Mouse (Mus musculus) bone marrow, adult 2 months (tissue): ENCODE measurements around the gene Tcaf2.

Experiments
- CTCF ChIP-seq: fragments of 200-500 bp; IDR thresholded peaks from 2 replicates; pipeline ENCODE4 v1.5.1; 2011; ENCODE audit warnings: low read length, control low read depth; ENCODE audit not compliant: control insufficient read depth, insufficient read depth
- POLR2A ChIP-seq: fragments of 200-500 bp; IDR thresholded peaks from 2 replicates; pipeline ENCODE4 v1.6.1; 2011; ENCODE audit warnings: low read depth, mild to moderate bottlenecking, control low read depth, low read length, borderline replicate concordance; ENCODE audit not compliant: control insufficient read depth

DNA sequence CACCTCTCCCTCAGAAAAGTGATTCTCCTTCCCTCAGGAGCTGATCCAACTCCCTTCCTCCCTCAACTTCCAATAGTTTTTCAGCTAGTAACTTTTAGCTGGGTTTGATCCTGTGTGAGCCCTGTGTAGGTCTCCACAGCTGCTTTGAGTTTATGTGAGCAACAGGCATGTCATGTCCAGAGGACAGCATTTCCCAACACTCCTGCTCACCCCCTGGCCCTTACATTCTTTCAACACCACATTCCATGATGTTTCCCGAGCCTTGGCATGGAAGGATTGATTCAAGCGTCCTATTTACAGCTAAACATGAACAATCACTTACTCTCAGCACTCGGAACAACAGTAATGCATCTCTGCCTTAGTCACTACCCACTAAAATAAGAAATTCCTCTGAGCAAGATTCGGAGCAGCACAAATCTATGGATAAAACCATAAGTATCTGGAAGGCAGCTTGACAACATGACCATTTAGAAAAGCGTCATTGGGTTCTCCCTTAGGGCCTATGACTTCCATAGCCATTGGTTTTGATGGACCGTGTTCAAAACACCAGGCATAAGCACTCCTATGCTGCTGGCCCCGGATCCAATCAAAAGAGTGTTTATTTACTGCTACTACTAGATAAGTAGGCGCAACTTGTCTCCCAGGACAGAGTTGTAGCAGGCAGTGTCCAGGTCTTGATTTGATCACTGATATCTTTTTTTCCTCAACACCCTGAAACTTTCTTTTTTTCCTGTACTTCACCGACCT is 62.1 kb downstream of the Tcaf2 start:
- TF ChIP-seq CTCF (no peak), POLR2A (no peak)
